Mouse (Mus musculus): ENCODE results near the gene Tnfrsf21.

Gene Tnfrsf21
- long read RNA-seq, experiment 1, partial matches to known transcripts, result 1 of 2 reads
- long read RNA-seq, experiment 1, other reads (novel, unspliced or antisense), result 0 of 2 reads
- long read RNA-seq, experiment 2, result 0 reads

DNA sequence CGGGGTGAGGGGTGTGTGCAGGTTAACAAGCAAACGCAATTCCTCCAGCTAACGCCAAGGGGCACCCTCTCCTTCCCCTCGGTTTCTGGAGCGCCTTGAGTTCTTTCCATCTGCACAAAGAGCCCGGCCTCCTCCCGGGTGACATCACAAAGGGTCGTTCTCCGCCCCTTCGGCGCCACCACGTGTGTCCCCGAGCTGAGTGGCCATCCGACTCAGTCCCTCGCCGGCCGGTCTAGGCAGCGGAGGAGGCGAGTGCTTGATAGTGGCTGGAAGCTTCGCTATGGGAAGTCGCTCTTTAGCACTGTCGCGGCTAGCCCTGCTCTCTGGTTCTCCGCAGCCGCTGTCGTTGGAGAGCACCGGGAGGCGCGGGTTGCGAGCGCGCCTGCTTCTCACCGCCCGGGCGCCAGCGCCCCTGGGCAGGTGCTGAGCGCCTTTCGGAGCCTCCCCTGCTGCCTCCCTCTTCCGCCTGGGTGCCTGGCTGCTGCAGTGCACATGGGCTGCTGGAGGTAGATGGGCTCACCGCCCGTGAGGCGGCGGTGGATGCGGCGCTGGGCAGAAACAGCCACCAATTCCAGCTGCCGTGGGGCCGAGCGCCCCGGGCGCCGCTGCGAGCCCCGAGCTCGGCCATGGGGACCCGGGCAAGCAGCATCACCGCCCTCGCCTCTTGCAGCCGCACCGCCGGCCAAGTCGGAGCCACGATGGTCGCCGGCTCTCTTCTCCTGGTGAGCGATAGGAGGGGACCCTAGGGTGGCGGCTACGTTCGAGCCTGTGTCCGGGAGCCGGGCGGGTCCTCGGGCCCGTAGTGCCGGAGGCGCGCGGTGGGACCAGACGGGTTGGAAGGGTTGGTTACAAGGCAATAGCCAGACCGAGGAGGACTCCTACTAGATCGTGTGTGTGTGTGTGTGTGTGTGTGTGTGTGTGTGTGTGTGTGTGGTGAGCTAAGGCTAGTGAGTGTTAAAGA lies at the start of gene Tnfrsf21:
TSS of gene Tnfrsf21 (plus strand) at position 185 of the 961 bp plus-strand sequence.
- intact Hi-C loops (cut with DNase I), result no loop called here

DNA sequence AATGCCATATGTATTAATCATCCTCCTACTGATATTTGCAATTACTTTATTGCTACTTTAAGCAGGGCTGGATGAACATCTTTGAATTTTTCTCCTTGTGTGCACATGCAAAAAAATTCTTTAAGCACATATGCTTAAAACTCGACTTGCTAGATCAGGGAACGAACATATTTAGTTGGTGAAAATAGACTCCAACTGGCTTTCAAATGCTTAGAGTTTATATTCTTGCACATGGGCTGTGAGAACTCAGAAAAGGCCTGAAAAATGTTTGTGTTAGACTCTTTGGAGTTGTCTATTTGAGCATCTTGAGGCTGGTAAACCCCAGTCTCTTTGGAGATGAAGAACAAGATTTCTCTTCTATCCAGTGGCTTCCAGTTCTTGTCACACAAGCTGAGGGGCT lies 48.2 kb upstream of the Tnfrsf21 start:
- intact Hi-C loops (cut with DNase I), result no loop called here

DNA sequence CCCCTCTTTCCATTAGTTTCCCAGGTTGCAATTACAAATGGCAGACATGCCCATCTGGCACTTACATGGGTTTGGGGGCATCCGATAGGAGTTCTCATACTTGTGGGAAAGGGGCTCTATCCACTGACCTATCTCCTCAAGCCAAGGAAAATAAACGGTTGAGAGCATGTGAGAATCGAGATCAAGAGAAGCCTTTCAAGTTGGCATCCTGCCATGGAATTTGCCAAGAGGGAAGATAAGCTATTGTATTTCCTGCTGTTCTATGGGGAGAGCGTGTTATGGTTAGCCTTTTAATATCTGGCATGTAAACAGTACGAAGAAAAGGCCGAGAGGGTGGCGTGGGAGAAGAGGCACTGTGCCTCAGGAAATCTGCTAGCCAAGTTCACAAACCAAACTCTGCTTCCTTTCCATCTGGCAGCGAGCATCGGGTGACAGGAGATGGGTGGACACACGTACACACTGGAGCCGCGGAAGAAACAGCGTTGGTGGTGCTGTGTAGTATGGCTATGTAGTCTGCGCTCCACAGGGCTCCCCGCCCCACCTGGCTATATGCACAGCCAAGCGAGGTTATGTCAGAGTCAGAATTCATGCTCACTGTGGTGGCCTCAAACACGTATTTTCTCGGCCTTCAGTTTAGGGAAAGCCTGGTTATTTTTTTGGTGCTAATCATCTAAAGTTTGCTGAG lies 40.9 kb upstream of the Tnfrsf21 start:
- intact Hi-C loops (cut with DNase I), result no loop called here

DNA sequence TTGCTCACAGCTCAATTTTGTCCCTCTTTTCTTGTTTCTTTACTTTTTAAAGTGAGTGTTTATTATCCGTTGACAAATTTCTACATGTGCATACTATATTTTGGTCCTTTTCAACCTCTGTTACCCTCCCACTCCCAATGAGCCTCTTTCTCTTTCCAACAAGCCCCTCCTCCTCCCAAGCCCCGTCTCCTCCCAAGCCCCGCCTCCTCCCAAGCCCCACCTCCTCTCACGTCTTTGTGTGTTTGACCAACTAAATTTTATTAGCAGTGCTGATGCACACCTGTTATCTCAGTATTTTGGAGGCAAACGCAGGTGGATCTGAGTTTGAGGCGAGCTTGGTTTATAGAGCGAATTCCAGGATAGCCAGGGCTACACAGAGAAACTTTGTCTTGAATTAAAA lies 38.6 kb upstream of the Tnfrsf21 start:
- intact Hi-C loops (cut with DNase I), result no loop called here

DNA sequence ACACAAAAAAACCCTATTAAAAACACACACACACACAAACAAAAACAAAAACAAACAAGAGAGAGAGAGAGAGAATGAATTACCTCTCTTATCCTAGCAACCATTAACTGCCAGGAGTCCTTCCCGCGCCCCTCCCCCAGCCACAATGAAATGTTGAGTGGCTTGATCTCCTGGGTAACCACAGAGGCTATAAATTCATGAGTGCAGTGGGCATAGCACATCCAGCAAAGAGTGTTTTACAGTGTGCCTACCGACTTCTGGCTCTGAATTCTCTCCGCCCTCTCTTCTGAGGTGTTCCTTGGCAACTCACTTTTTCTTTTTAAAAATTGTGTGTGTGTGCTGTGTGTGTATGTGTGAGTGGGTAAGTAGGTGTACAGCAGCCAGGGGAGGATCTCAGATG lies 38.0 kb upstream of the Tnfrsf21 start:
- intact Hi-C loops (cut with DNase I), result no loop called here

DNA sequence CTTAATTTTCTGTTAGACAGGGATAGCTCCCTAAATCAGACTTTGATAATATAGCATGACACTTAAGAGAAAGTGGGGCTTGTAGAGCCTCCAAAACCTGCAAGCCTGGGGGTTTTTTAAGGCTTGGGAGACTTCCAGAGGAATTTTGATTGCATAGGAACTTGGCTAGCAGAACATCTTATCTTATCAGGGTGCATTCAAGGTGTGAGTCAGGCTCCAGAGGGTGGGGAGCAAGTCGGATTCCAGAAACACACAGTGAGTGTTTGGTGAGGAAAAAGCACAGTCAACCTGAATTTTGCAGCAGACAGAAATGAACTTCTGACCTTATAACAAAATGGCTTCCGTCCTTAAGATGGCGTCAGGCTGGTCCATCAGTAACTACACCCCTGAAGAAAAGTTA lies 34.5 kb upstream of the Tnfrsf21 start:
- intact Hi-C loops (cut with DNase I), result no loop called here

DNA sequence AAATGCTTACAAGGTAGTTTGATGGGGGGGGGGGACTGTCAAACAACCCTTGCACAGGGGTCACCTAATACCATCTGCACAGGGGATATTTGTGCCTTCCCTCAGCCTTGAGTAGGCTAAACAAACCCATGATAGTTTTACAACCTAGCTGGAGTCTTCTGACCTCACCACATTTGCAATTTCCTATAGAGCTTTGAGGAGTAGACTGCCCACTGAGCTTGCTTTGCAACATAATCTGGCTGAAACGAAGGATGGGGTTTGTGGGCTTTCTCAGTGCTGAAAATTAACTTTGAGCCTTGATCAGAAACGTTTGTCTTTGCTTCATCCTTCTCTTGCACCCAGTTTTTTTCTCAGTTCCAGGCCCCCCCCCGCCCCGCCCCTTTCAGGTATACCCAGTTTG lies 33.8 kb upstream of the Tnfrsf21 start:
- intact Hi-C loops (cut with DNase I), result no loop called here

DNA sequence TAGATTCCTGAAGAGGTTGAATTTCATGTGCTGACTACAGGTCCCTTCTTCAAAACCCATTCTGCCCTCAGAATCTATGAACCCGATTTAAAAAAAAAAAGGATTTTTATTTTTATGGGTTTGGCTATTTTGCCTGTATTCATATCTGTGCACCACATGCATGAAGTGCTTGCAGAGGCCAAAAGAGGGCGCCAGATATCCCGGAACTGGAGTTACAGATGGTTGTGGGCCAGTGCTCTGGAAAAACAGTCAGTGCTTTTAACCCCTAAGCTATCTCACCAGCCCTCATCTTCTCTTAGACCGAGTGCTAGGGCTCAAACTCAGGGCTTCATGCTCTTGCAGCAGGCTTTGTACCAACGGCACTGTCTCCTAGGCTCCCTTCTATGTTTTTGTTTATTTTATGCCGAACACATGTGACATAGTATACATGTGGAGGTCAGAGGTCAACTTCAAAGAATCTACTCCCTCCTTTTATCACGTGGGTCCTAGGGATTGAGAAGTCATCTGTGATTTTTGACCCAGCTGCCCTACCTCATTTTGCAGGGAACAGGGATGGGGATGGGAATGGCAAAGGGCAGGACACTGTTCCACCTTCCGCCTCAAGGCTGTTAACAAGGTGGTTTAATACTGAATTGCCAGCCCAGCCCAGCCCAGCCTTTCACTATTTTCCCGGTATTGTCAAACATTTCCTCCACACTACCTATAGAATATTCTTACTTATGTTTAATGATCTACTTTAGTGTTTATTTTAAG lies 30.3 kb upstream of the Tnfrsf21 start:
- intact Hi-C loops (cut with DNase I), result no loop called here

DNA sequence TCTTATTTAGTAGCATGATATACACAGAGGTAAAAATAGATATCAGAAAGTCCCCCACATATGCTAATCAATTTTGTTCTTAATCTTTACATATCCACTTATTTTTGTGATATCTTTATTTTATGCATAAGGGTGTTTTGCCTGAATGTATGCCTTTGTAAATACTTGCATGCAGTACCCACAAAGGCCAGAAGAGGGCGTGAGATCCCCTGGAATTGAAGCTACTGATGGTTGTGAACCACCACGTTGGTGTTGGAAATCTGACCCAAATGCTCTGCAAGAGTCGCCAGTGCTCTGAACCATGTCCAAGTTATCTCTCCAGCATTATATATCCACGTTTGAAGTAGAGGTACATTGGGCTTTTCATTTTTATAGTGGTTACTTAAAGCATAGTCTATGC lies 28.7 kb upstream of the Tnfrsf21 start:
- intact Hi-C loops (cut with DNase I), result no loop called here

DNA sequence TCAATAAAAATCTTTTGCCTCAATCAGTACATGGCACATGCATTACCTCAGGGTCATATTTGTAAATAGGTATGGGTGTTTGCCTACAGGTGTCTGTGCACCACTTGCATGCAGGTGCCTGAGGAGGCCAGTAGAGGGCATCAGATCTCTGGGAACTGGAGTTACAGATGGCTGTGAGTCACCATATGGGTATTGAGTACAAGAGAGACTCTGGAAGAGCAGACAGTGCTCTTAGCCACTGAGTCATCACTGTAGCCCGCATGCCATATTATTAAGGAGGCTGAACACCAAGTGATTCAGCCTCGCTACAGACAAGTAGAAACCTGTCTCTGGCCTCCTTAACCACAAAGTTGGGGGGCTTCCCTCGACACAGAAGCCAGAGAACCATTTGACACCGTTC lies 26.4 kb upstream of the Tnfrsf21 start:
- intact Hi-C loops (cut with DNase I), result no loop called here

DNA sequence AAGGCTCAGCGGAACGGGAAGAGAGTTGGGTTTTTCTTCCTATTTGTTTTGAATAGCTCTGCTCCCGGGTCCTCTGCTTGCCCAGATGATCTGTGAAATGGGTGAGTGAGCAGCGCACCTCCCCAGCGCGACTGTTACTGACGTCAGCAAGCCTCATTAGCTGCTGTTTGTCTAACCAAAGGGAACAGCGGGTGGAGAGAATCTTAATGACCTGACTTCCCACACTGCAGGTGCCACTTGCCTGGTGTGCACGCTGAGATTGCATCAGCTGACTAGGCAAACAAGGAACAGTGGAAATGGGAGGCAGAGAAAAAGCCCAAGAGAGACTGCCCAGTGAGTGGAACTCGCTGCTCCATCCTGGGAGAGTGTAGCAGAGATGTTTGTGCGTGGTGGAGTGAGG lies 25.2 kb upstream of the Tnfrsf21 start:
- intact Hi-C loops (cut with DNase I), result no loop called here

DNA sequence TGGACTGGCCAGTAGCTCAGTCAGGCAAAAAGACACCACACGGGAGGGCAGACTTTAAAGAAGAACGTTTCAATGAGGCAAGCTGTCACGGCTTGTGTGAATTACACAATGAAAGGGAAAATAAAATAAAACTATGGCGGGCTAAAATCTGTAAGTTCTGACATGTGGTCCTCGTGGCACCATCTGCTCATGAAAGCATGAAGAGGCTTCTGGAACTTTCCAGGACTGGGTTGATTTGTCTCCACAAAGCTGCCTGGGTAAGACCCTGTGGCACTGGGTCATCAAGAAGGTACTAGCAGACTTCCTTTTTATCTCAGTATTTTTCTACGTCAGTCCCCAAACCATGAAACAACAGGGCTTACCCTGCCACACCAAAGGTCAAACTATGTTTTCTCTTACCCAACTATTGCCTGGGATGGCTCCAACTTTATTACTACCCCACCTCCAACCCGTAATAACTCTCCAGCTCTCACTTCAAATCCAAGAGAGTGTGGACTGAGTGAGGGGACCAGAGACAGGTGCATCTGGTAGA lies 16.8 kb upstream of the Tnfrsf21 start:
- intact Hi-C loops (cut with DNase I), result no loop called here

DNA sequence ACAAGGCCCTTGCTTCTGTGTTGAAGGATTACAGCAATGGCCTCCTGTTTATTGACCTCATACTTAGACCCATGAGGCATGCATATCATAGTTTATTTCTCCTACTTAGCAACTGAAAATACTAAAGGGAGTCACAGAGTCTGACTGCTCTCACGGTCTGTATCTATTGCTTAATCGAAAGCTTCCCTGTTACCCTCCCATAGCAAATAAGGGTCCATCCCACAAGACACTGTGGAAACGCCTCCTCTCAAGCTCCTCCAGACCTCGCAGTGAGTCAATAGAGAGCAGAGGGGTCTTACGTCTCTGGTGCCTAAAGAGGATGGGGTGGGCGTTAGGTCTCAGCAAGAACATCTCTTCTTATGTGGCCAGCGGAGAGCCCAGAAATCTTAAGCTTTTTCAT lies 15.8 kb upstream of the Tnfrsf21 start:
- intact Hi-C loops (cut with DNase I), result no loop called here

DNA sequence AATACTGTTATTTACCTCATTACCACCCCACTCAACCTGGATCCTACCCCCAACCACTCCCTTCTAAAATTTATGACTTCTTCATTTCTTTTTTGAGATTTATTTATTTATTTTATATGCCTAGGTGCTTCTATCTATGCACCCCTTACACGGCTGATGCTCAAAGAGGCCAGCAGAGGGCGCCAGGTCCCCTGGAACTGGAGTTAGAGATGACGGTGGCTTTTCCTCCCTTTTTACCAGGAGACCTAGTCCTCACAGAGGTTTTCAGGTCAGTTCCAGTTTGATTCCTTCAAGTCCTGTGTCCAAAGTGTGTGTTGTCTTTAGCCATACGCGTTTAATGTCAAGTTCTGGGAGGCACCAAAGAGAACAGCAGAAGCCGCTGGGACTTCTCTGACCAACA lies 3.6 kb upstream of the Tnfrsf21 start:
- intact Hi-C loops (cut with DNase I), result loop anchor here (2.0 kb wide), 1 partner anchor 216 kb away; no protein-coding TSS in a partner anchor

DNA sequence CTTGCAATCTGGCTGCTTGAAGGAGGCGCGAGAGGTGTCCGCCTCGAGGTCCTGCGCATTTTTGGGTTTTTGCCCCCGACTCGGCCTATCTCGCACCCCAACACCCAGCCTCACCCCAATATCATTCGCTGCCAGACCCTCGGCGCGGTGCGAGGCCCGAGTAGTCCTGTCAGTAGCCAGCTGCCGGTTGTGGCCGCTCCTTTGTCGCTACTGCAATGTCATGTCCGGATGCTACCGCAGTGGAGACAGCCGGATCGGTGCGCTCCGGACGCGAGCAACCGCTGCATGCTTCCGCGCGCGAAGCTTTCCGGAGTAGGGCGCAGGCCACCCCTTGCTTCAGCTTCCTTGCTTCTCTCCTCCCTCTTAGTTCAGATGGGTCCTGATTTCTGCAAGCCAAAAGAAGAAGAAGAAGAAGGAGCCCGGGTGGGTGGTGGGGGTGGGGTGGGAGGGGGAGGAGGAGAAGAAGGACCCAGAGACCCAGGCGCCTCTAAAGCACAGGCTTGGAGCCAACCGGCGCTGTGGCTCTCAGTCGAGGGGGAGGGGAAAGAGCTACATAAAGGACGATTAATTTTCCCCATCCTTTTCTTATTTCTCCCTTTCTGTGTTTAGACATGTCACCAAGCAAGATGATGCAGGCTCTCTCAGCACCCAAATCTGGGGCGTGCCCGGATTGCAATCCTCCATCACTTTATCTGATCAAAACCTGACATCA lies 1.1 kb downstream of the Tnfrsf21 start:
- intact Hi-C loops (cut with DNase I), result no loop called here

DNA sequence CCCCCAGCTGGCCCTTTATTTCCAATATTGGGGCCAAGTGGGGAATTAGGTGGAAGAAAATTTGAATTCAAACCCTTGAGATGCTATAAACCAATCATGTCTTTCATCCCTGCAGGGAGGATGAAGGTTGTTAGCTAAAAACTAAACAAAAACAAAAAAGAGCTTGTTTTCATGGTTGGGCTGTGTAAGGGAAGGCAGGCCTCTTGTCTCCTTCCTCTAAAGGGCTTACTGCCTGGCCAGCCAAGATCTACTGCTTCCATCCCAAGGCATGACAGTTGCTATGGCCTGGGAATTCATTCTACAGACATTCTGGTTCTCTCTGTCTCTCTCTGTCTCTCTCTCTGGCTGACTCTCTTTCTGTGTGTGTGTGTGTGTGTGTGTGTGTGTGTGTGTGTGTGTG lies 1.7 kb downstream of the Tnfrsf21 start:
- intact Hi-C loops (cut with DNase I), result no loop called here

DNA sequence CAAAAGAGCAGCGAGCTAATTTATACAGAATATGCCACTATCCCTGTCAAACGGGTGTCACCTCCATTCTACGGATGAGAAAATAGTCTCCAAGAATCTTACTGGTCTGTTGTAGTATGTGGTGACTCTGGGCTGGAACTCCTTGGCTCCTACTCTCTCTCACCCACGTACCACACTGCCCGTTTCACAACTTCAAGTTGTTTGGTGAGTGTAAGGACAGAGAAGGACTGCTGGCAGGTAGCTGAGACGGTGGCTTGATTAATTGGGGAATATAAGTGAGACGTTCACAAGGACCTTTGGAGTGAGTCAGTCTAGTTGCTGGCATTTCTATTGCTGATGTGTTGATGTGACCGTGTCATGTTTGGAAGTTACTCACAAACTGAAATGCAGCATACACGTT lies 3.3 kb downstream of the Tnfrsf21 start:
- intact Hi-C loops (cut with DNase I), result no loop called here

DNA sequence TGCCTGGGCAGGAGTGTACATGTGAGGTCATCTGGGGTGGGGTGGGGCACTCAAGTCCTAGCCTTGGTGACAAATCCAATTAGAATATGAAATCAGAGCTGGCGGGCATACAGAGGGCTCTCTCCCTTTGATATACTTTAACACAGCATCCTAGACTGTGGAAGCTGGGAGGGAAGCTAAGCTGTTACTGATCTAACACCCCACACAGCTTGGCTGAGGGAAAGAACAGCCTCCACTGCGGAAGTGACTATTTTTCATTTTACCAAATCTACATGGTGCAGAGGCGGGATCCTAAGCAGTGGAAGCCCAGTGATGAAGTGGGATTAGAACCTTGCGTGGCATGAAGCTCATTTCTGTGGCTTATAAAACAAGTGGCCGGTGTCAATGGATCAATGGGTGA lies 4.7 kb downstream of the Tnfrsf21 start:
- intact Hi-C loops (cut with DNase I), result no loop called here

DNA sequence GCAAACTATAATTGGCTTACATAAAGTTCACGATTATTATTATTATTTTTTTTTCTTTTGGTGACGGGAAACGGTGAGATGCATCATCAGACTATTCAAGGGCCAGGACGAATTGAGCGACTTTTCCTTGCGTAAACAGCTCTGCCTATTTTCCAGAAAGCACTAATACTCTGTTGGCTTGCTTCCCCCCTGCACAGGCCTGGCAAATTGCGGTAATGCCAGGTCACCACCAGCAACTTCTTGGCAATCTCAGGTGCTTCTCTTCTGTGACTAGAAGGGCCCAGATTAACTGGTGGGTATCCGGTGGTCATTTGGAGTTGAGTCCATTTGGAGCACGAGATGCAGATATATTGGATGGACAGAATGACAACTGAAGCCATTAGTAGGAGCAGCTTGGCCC lies 5.7 kb downstream of the Tnfrsf21 start:
- intact Hi-C loops (cut with DNase I), result no loop called here

DNA sequence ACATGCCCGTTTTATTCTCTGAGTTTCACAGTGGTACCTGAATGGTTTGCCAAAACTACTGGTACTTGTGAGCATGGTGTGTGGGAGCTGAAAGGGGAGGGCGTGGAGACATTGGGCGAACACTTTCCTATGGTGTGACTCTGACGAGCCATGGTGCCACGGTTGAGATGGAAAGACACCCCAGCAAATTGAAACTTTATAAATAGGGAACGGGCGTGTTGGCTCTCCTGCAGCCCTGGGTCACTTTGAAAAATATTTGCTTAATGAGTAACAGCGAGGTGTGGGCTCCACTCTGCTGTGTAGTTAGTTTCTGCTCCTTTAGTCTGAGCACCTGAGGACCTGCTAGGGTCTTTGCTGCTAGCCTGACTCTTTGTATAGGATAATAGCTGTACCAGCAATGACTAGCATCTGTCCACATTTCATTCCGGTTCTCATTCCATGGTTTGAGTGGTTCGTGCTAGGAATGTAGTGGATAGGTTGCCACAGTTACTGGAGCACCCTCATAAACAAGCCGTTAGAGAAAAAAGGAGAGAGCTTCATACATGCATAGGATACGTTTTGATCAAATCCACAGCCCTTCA lies 7.4 kb downstream of the Tnfrsf21 start:
- intact Hi-C loops (cut with DNase I), result no loop called here

Measured in adrenal gland (tissue).